Mouse (Mus musculus): ENCODE data around the gene B4galt5. TPM values are rescaled to one million over a fixed set of nuclear protein-coding genes. Genes with fewer than 3 reads are reported as not detected.
A peak's percentile ranks its signal among the peaks of the same experiment; 100 is the strongest.
"Not testable (repeated sequence)": the region's sequence is repeated elsewhere in the genome, so short reads cannot be mapped to it uniquely, and the experiment has no call there.

Gene B4galt5
- polyA plus RNA-seq (2015; fragmentation: Nextera tagmentation; extraction: Ambion mirVana) = 9.1 and 9.2 TPM in 2 replicates

- ATAC-seq = peak; percentile 65
- Histone ChIP-seq H3K4me3 (peak within 1 kb of the TSS; percentile 72), H3K9ac (peak within 1 kb of the TSS; percentile 87), H3K4me1 (peaks cover 29% of the 10 kb centered on the region), H3K36me3 (ENCODE audit: poor library complexity, severe bottlenecking) (no peaks in the 10 kb centered on the region), H3K27ac (peak within 1 kb of the TSS; percentile 86), H3K9me3 (replicated peaks) (no peaks in the 10 kb centered on the region), H3K27me3 (peaks cover 19% of the 10 kb centered on the region), H3K4me2 (peak within 1 kb of the TSS; percentile 84)
- under 1% methylated on average over 82 of the region's 111 CpGs for WGBS
Observed at GRCm38 (mm10) chr2:167348376-167349282, at the start of gene B4galt5. B4galt5 (minus strand) TSS chr2:167349183.

DNA sequence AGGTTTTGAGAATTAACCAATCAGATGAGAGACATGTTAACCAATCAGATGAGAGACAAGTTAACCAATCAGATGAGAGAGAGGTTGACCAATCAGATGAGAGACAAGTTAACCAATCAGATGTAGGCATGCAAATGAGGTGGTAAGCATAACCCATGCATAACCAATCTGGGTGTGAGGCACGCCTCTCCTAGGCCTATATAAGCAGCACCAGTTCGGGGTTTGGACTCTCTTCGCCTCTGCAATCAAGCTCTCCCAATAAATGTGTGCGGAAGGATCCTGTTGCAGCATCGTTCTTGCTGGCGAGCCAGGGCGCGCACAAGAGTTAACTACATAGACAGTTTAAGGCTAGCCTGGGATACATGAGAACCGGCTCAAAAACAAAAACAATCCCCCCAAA is 47.4 kb upstream of the B4galt5 start:
- not testable (repeated sequence) for H3K4me3 ChIP-seq; H3K4me1 ChIP-seq; H3K9ac ChIP-seq; H3K36me3 ChIP-seq (ENCODE audit: poor library complexity, severe bottlenecking); H3K4me2 ChIP-seq; H3K27ac ChIP-seq; ATAC-seq; H3K27me3 ChIP-seq; H3K9me3 ChIP-seq (replicated peaks)
- 96% methylated on average over 9 of the region's 9 CpGs for whole genome bisulfite sequencing

GRCm38 (mm10) chr2:167394426-167394825 is 45.4 kb upstream of the B4galt5 start:
- Histone ChIP-seq H3K4me2 (no peak overlapping the region), H3K27me3 (no peaks in the 10 kb centered on the region), H3K4me1 (no peaks in the 10 kb centered on the region), H3K9ac (no peak overlapping the region), H3K9me3 (replicated peaks) (no peaks in the 10 kb centered on the region), H3K4me3 (no peak overlapping the region), H3K36me3 (ENCODE audit: poor library complexity, severe bottlenecking) (no peaks in the 10 kb centered on the region), H3K27ac (no peak overlapping the region)
- 89% methylated on average over 7 of the region's 7 CpGs for WGBS
- ATAC-seq = no peak

DNA sequence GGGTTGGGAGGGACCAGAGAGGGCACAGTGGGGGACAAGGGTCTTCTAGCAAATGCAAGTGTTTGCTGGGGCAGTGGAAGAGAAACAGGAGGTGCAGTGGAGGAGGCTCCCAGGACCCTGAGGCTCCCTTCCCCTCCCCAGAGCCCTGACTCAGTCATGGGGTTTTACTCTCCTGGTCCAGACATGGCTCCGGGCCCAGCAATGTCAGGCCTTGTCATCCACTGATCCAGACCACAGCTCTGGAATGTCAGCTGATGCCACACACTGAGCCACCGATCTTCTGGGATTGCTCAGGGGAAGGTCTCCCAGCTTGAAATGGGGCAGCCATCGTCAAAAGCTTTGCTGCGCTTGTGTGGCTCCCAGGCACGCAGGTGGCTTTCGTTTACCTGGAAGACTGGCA is 38.0 kb upstream of the B4galt5 start:
- Histone ChIP-seq H3K4me2 (no peak overlapping the region), H3K27ac (no peak overlapping the region), H3K27me3 (no peaks in the 10 kb centered on the region), H3K9ac (no peak overlapping the region), H3K4me3 (no peak overlapping the region), H3K36me3 (ENCODE audit: poor library complexity, severe bottlenecking) (no peaks in the 10 kb centered on the region), H3K9me3 (replicated peaks) (no peaks in the 10 kb centered on the region), H3K4me1 (no peaks in the 10 kb centered on the region)
- 82% methylated on average over 6 of the region's 6 CpGs for WGBS
- no peak for ATAC-seq

GRCm38 (mm10) chr2:167386456-167386855 is 37.5 kb upstream of the B4galt5 start:
- H3K4me1 ChIP-seq = no peaks in the 10 kb centered on the region
- no peak overlapping the region for H3K4me3 ChIP-seq
- no peaks in the 10 kb centered on the region for H3K27me3 ChIP-seq
- no peaks in the 10 kb centered on the region for H3K36me3 ChIP-seq (ENCODE audit: poor library complexity, severe bottlenecking)
- 90% methylated on average over 4 of the region's 4 CpGs for WGBS
- no peaks in the 10 kb centered on the region for H3K9me3 ChIP-seq (replicated peaks)
- no peak overlapping the region for H3K4me2 ChIP-seq
- H3K27ac ChIP-seq = no peak overlapping the region
- no peak for ATAC-seq
- H3K9ac ChIP-seq = no peak overlapping the region

GRCm38 (mm10) chr2:167383666-167384083 is 34.7 kb upstream of the B4galt5 start:
- no peaks in the 10 kb centered on the region for H3K36me3 ChIP-seq (ENCODE audit: poor library complexity, severe bottlenecking)
- no peak for ATAC-seq
- H3K4me3 ChIP-seq = no peak overlapping the region
- no peak overlapping the region for H3K4me2 ChIP-seq
- 90% methylated on average over 13 of the region's 13 CpGs for WGBS
- H3K27ac ChIP-seq = no peak overlapping the region
- no peaks in the 10 kb centered on the region for H3K4me1 ChIP-seq
- H3K9me3 ChIP-seq (replicated peaks) = no peaks in the 10 kb centered on the region
- H3K27me3 ChIP-seq = no peaks in the 10 kb centered on the region
- H3K9ac ChIP-seq = no peak overlapping the region

GRCm38 (mm10) chr2:167382389-167382788 is 33.4 kb upstream of the B4galt5 start:
- H3K9me3 ChIP-seq (replicated peaks) = no peaks in the 10 kb centered on the region
- no peak overlapping the region for H3K4me2 ChIP-seq
- no peaks in the 10 kb centered on the region for H3K4me1 ChIP-seq
- H3K4me3 ChIP-seq = no peak overlapping the region
- H3K27ac ChIP-seq = no peak overlapping the region
- no peaks in the 10 kb centered on the region for H3K27me3 ChIP-seq
- 89% methylated on average over 7 of the region's 7 CpGs for WGBS
- H3K36me3 ChIP-seq (ENCODE audit: poor library complexity, severe bottlenecking) = no peaks in the 10 kb centered on the region
- H3K9ac ChIP-seq = no peak overlapping the region
- ATAC-seq = no peak

DNA sequence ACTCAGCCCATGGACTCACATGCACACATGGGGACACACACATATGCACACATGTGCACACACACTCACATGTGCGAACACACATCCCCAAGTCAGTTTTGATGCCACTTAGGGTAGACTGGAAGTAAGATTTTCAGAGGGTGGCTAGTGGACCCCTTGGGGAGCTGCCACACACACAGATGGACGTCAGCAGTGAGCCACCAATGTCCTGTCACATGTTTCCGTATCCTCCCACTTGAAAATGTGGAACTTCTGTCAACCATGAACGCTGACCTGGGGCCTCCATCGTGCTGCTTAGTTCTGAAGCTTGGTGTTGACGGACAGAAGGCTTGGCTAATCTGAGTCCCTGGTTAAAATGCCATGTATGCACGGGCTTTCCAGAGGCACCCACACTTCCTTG is 32.6 kb upstream of the B4galt5 start:
- H3K4me3 ChIP-seq = no peak overlapping the region
- no peaks in the 10 kb centered on the region for H3K27me3 ChIP-seq
- H3K27ac ChIP-seq = no peak overlapping the region
- H3K36me3 ChIP-seq (ENCODE audit: poor library complexity, severe bottlenecking) = no peaks in the 10 kb centered on the region
- H3K9me3 ChIP-seq (replicated peaks) = no peaks in the 10 kb centered on the region
- H3K4me1 ChIP-seq = no peaks in the 10 kb centered on the region
- no peak for ATAC-seq
- no peak overlapping the region for H3K9ac ChIP-seq
- no peak overlapping the region for H3K4me2 ChIP-seq
- WGBS = 85% methylated on average over 7 of the region's 7 CpGs

GRCm38 (mm10) chr2:167380615-167381285 is 31.8 kb upstream of the B4galt5 start:
- ATAC-seq = no peak
- Histone ChIP-seq H3K4me2 (no peak overlapping the region), H3K27me3 (no peaks in the 10 kb centered on the region), H3K9ac (no peak overlapping the region), H3K4me1 (no peaks in the 10 kb centered on the region), H3K4me3 (no peak overlapping the region), H3K27ac (no peak overlapping the region), H3K36me3 (ENCODE audit: poor library complexity, severe bottlenecking) (no peaks in the 10 kb centered on the region), H3K9me3 (replicated peaks) (no peaks in the 10 kb centered on the region)
- 64% methylated on average over 7 of the region's 7 CpGs for WGBS

DNA sequence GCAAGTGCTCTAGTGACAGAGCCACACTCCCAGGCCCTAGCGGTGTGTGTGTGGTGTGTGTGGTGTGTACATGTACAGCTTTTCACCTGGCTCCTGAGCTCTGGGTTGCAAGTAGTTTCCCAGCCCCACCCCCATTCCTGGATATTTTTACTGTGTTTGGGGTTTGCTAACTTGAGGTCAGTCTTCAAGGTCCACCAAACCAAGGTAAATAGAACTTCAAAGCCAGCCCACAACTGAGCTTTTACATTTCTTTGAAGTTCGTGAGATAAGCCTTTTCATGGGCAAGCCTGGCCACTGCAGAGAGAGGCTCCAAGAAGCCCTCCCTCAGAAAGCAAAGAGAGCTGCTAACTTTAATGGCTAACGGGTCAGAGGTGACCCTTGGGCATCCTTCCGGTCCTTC is 30.0 kb upstream of the B4galt5 start:
- H3K4me1 ChIP-seq = no peaks in the 10 kb centered on the region
- H3K27ac ChIP-seq = no peak overlapping the region
- no peak overlapping the region for H3K9ac ChIP-seq
- H3K9me3 ChIP-seq (replicated peaks) = no peaks in the 10 kb centered on the region
- H3K4me3 ChIP-seq = no peak overlapping the region
- no peaks in the 10 kb centered on the region for H3K27me3 ChIP-seq
- H3K36me3 ChIP-seq (ENCODE audit: poor library complexity, severe bottlenecking) = no peaks in the 10 kb centered on the region
- no peak for ATAC-seq
- H3K4me2 ChIP-seq = no peak overlapping the region
- 52% methylated on average over 4 of the region's 4 CpGs for WGBS

DNA sequence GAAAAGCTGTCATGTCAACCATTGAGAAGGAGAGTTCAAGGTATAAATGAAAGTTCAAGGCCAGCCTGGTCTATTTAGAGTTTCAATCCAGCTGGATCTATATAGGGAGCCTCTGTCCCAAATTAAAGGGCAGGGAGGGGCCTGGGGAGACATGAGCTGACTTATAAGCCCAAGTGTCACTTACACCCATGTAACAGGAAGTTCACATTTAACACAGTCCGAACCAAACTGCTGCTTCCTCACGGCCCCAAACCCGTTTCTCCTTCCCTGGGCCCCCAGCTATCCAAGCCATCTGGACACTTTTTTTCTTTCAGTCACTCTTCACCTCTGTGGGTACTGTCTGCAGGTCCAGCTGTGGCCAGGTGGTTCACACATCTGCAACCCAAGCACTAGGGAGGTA is 28.7 kb upstream of the B4galt5 start:
- no peak overlapping the region for H3K4me3 ChIP-seq
- no peak overlapping the region for H3K9ac ChIP-seq
- no peaks in the 10 kb centered on the region for H3K27me3 ChIP-seq
- no peaks in the 10 kb centered on the region for H3K36me3 ChIP-seq (ENCODE audit: poor library complexity, severe bottlenecking)
- no peak overlapping the region for H3K4me2 ChIP-seq
- WGBS = 83% methylated on average over 3 of the region's 3 CpGs
- no peak overlapping the region for H3K27ac ChIP-seq
- 0 out of 2 replicates have a peak, but pooled peaks cover 6% of the 10 kb centered on the region for H3K4me1 ChIP-seq
- no peaks in the 10 kb centered on the region for H3K9me3 ChIP-seq (replicated peaks)
- no peak for ATAC-seq

DNA sequence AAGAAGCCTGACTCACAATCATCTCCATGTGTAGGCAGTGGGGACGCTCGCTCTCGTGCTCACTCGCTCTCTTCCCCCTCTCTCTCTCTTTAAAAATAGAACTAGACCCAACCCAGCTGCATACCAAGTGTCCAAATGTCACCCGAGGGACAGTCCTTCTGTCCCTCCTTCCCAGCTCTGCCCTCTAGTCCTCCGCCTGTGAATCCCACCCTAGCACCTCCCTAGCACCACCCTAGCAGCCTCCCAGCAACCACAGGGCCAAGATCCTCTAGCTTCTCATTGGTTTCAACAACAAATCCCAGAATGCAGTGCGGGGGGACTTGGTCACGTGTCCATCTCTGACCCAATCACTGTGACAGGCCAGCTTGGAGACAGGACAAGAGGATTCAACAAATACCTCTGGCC is 27.2 kb upstream of the B4galt5 start:
- Histone ChIP-seq H3K9ac (no peak overlapping the region), H3K36me3 (ENCODE audit: poor library complexity, severe bottlenecking) (no peaks in the 10 kb centered on the region), H3K4me2 (no peak overlapping the region), H3K4me3 (no peak overlapping the region), H3K4me1 (0 out of 2 replicates have a peak, but pooled peaks cover 6% of the 10 kb centered on the region), H3K27ac (no peak overlapping the region), H3K27me3 (no peaks in the 10 kb centered on the region), H3K9me3 (replicated peaks) (no peaks in the 10 kb centered on the region)
- ATAC-seq = no peak
- 85% methylated on average over 8 of the region's 8 CpGs for WGBS

Data from forebrain, embryonic 13.5 days (tissue).